Mouse (Mus musculus) myocyte (in vitro differentiated cells): ENCODE data around the gene Phlpp1.

Source experiments
- E2F4 ChIP-seq: IDR thresholded peaks from one replicate; pipeline ENCODE4 v1.6.1; 2011; ENCODE audit warnings: mild to moderate bottlenecking, control low read depth, moderate library complexity; ENCODE audit not compliant: insufficient read depth
- MYOD1 ChIP-seq, 3 experiments: IDR thresholded peaks; one replicate each; pipeline ENCODE4 v1.6.1; 2011; ENCODE audit warnings: control low read depth in 2 of 3, low read depth in 2 of 3, mild to moderate bottlenecking in 2 of 3, moderate library complexity in 1 of 3; ENCODE audit not compliant: insufficient read length in 2 of 3, control insufficient read depth in 1 of 3
- POLR2A ChIP-seq: IDR thresholded peaks from one replicate; pipeline ENCODE4 v1.6.1; 2011; ENCODE audit warnings: low read depth, mild to moderate bottlenecking, control low read depth, moderate library complexity; ENCODE audit not compliant: insufficient read length
- POLR2AphosphoS2 ChIP-seq: IDR thresholded peaks from one replicate; pipeline ENCODE4 v1.6.1; 2011; ENCODE audit warnings: low read depth, control low read depth; ENCODE audit not compliant: insufficient read length
- SRF ChIP-seq: IDR thresholded peaks from one replicate; pipeline ENCODE4 v1.6.1; 2011; ENCODE audit warnings: low read depth; ENCODE audit not compliant: control insufficient read depth, insufficient read length
- USF1 ChIP-seq: IDR thresholded peaks from one replicate; pipeline ENCODE4 v1.6.1; 2011; ENCODE audit warnings: low read depth, mild to moderate bottlenecking, control low read depth, moderate library complexity

- TF ChIP-seq POLR2A (no peak), POLR2AphosphoS2 (no peak), SRF (no peak), USF1 (no peak), E2F4 (no peak), MYOD1 (IDR thresholded peaks at IDR 0.05; ENCODE audit: control insufficient read depth in 1 of 3, insufficient read length in 2 of 3, low read depth in 2 of 3) (no peak)
These were observed 16.4 kb upstream of the Phlpp1 start for GRCm38 (mm10) chr1:106155087-106155567.
